Mouse (Mus musculus) brain, embryonic 14.5 days (tissue): ENCODE results near the gene Xpnpep2.

Source experiments
- CTCF ChIP-seq: fragments of 200-500 bp; IDR thresholded peaks from 2 replicates; pipeline ENCODE4 v1.5.1; 2012; ENCODE audit warnings: inconsistent platforms, mild to moderate bottlenecking, moderate library complexity, borderline replicate concordance; ENCODE audit not compliant: insufficient read depth, insufficient read length; ENCODE audit errors: extremely low read depth
- POLR2A ChIP-seq: fragments of 200-500 bp; IDR thresholded peaks from 2 replicates; pipeline ENCODE4 v1.6.1; 2012; ENCODE audit warnings: mild to moderate bottlenecking, inconsistent platforms, borderline replicate concordance; ENCODE audit not compliant: poor library complexity, insufficient read depth, insufficient read length, severe bottlenecking; ENCODE audit errors: extremely low read depth

DNA sequence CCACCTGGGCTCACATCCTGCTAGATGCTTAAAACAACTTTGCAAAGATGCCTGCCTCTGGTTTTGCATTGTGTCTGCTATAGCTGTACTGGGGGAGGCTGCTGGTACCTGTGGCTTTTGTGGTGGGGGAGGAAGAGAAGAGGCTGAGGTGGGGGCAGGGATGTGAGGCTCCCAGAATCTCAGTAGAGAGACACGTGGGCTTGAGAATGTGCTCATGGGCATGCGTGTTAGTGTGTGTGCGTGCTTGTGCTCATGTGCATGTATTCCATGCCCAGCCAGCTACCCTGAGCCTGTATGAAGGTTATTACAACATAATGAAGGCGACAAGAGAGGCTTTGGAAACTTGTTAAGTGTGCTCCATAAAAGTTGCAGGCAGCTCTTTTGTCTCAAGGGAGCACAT is 28.4 kb downstream of the Xpnpep2 start:
- TF ChIP-seq CTCF (no peak), POLR2A (no peak)
